Mouse (Mus musculus): ENCODE results near the gene Gm49776.

- TF ChIP-seq POLR2A (IDR thresholded peaks at IDR 0.05; ENCODE audit: borderline replicate concordance, insufficient read depth, low read length) (no peak), CTCF (IDR thresholded peaks at IDR 0.05; ENCODE audit: borderline replicate concordance, insufficient read depth, low read depth, low read length) (no peak)
Measured at GRCm38 (mm10) chr16:18220856-18221542, 37.1 kb downstream of the Gm49776 start.

Measured in cerebellum, adult 2 months (tissue).